In genomic region chr19:56774408-56774962, GRCm38 (mm10) we compare ENCODE assay signal across 13 mouse cellular contexts. TPM values are rescaled to one million over a fixed set of nuclear protein-coding genes. Genes with fewer than 3 reads are reported as not detected.
DNase-seq lines count a peak whose midpoint lies in the region; ATAC-seq lines count a peak whose summit lies in the region.
"Had no signal": no experiment of that assay in that cellular context is flagged by ENCODE, and none has a peak within 500 bp of the region (broad histone marks: within the 10 kb centered on the region; RNA-seq: fewer than 3 reads in every experiment).

No protein-coding gene starts in this region.

- 77% methylated on average over 9 of the region's 9 CpGs for WGBS in kidney, embryonic 15.5 days

- H3K9me3 ChIP-seq in kidney, embryonic 15.5 days (replicated peaks): no peaks in the 10 kb centered on the region
- H3K9me3 ChIP-seq: neural tube, embryonic 15.5 days; stomach, embryonic 15.5 days had no signal

- no peak overlapping the region for H3K4me3 ChIP-seq in kidney, embryonic 15.5 days (replicated peaks)
- H3K4me3 ChIP-seq: neural tube, embryonic 15.5 days; stomach, embryonic 15.5 days had no signal

- DNase-seq in kidney, adult 9 months: peak; percentile 24
- peak; percentile 98 for DNase-seq in heart, adult 11 months
- peak; percentile 42 to 57 for DNase-seq in heart, postnatal 36 days
- peak; percentile 79 to 81 for DNase-seq in monocyte, adult 2 months (ENCODE audit: low read depth in 1 of 2, low spot score in 2 of 2)
- no peak for DNase-seq in retina, embryonic 14.5 days (ENCODE audit: low spot score)
- no peak for DNase-seq in gastrocnemius, postnatal 10 days
- DNase-seq in MN1 (ENCODE audit: low spot score): no peak

- H3K27me3 ChIP-seq in kidney, embryonic 15.5 days: peaks cover 49% of the 10 kb centered on the region

- peaks cover 22% of the 10 kb centered on the region for H3K4me1 ChIP-seq in kidney, embryonic 15.5 days

- H3K9ac ChIP-seq in kidney, embryonic 15.5 days: no peak overlapping the region
- H3K9ac ChIP-seq: neural tube, embryonic 15.5 days; stomach, embryonic 15.5 days had no signal

- no peak for ATAC-seq in kidney, embryonic 15.5 days (replicated peaks; ENCODE audit: low FRiP score)
- ATAC-seq: forebrain, embryonic 16.5 days had no signal

- H3K36me3 ChIP-seq in kidney, embryonic 15.5 days: no peaks in the 10 kb centered on the region
- H3K36me3 ChIP-seq: neural tube, embryonic 15.5 days; stomach, embryonic 15.5 days had no signal

- no peak overlapping the region for H3K27ac ChIP-seq in kidney, embryonic 15.5 days
- H3K27ac ChIP-seq: neural tube, embryonic 15.5 days; stomach, embryonic 15.5 days had no signal

- H3K4me2 ChIP-seq in kidney, embryonic 15.5 days: no peak overlapping the region
- H3K4me2 ChIP-seq: neural tube, embryonic 15.5 days had no signal

- intact Hi-C loops in heart, postnatal 36 days (cut with DNase I): loop anchor here (1.0 to 10.0 kb wide), 3 partner anchors 28 to 100 kb away; partner anchors contain the start of gene Adrb1

RNA-seq across cellular contexts. Expression of gene Ccdc186, which starts 47.5 kb away (rescaled TPM):
- polyA plus RNA-seq in kidney, embryonic 15.5 days (2015; fragmentation: Nextera tagmentation; extraction: Ambion mirVana): 18.3 and 23.3 TPM in 2 replicates
- total RNA-seq in heart, postnatal 36 days (2021): 10 to 100 TPM; 26.8 to 28.8 TPM
- total RNA-seq in gastrocnemius, postnatal 10 days (2021): 10 to 100 TPM; 23.1 to 29.0 TPM

RNA-seq across cellular contexts. Expression of gene Tdrd1, which starts 51.5 kb away (rescaled TPM):
- polyA plus RNA-seq in kidney, embryonic 15.5 days (2015; fragmentation: Nextera tagmentation; extraction: Ambion mirVana): 0.66 and 0.80 TPM in 2 replicates
- not detected for total RNA-seq in heart, postnatal 36 days (2021)
- not detected for total RNA-seq in gastrocnemius, postnatal 10 days (2021)
- total RNA-seq: megakaryocyte-erythroid progenitor cell, adult 5-6 weeks had no signal
- polyA plus RNA-seq: C2C12 had no signal

RNA-seq across cellular contexts. Expression of gene Adrb1, which starts 52.5 kb away (rescaled TPM):
- 0.23 and 0.36 TPM in 2 replicates for polyA plus RNA-seq in kidney, embryonic 15.5 days (2015; fragmentation: Nextera tagmentation; extraction: Ambion mirVana)
- 10 to 100 TPM; 22.5 to 27.4 TPM for total RNA-seq in heart, postnatal 36 days (2021)
- total RNA-seq in gastrocnemius, postnatal 10 days (2021): 1 to 10 TPM; 1.1 to 1.5 TPM
- total RNA-seq: megakaryocyte-erythroid progenitor cell, adult 5-6 weeks had no signal

Comparison
In these comparisons a context has a peak if more than half of its experiments do, and no peak if none do; other contexts are left out.
1. DNase-seq: peak in kidney, adult 9 months (single experiment), heart, adult 11 months (single experiment), heart, postnatal 36 days (2 of 2) and monocyte, adult 2 months (2 of 2); none in retina, embryonic 14.5 days (single experiment), gastrocnemius, postnatal 10 days (single experiment) and MN1 (single experiment).
2. RNA of gene Adrb1, which starts 52.5 kb away (total RNA-seq): 22.5 to 27.4 TPM in heart, postnatal 36 days; 1.1 to 1.5 TPM in gastrocnemius, postnatal 10 days; every median in the first group is over 4 times any median in the second.